Mouse (Mus musculus) midbrain, embryonic 11.5 days (tissue): Measurements from ENCODE around the gene Ncapg. TPM values are rescaled to one million over a fixed set of nuclear protein-coding genes. Genes with fewer than 3 reads are reported as not detected.

Source experiments
- ATAC-seq: fragments of 200-750 bp; cut with Nextera tagmentation; 2 replicates; pipeline ENCODE4 v1.8.0; 2017; ENCODE audit warnings: moderate TSS enrichment, moderate library complexity; ENCODE audit not compliant: low FRiP score
- DNase-seq: peaks from one replicate; pipeline ENCODE4 v3.0.0; 2015; ENCODE audit warnings: low spot score; ENCODE audit errors: missing footprints
- H3K27ac ChIP-seq: fragments of 300-500 bp; sonication (generic); 2 replicates; pipeline ENCODE4 v1.5.1; 2014; ENCODE audit warnings: low read depth, low read length
- H3K27me3 ChIP-seq: fragments of 300-500 bp; sonication (generic); 2 replicates; pipeline ENCODE4 v1.6.1; 2014; ENCODE audit warnings: mild to moderate bottlenecking, low read length, moderate library complexity, mixed read lengths; ENCODE audit not compliant: control insufficient read depth, insufficient read depth
- H3K36me3 ChIP-seq: fragments of 300-500 bp; sonication (generic); 2 replicates; pipeline ENCODE4 v1.6.1; 2014; ENCODE audit warnings: mild to moderate bottlenecking, low read length, moderate library complexity, mixed read lengths; ENCODE audit not compliant: control insufficient read depth, insufficient read depth
- H3K4me1 ChIP-seq: fragments of 300-500 bp; sonication (generic); 2 replicates; pipeline ENCODE4 v1.6.1; 2014; ENCODE audit warnings: low read length; ENCODE audit not compliant: control insufficient read depth, insufficient read depth
- H3K4me2 ChIP-seq: fragments of 300-500 bp; sonication (generic); 2 replicates; pipeline ENCODE4 v1.6.1; 2014; ENCODE audit warnings: mild to moderate bottlenecking, moderate library complexity
- H3K4me3 ChIP-seq: fragments of 300-500 bp; sonication (generic); 2 replicates; pipeline ENCODE4 v1.5.1; 2014; ENCODE audit warnings: low read depth, low read length
- H3K9ac ChIP-seq: fragments of 300-500 bp; sonication (generic); 2 replicates; pipeline ENCODE4 v1.6.1; 2014; ENCODE audit warnings: low read length
- H3K9me3 ChIP-seq: fragments of 300-500 bp; sonication (generic); 2 replicates; pipeline ENCODE4 v1.6.1; 2016; ENCODE audit warnings: low read length; ENCODE audit not compliant: control insufficient read depth
- WGBS: fragments of 180-500 bp; shearing (Covaris S2); extraction: QIAGEN DNeasy Blood & Tissue Kit; methylation state at CpG from one replicate; pipeline ENCODE4 v1.1.7; 2014; 5-methylcytosine and 5-hydroxymethylcytosine counted together
- polyA plus RNA-seq: library from polyadenylated mRNA; unstranded; fragments of >200 nt; fragmentation: Nextera tagmentation; extraction: Ambion mirVana; gene quantifications from 2 replicates; pipeline ENCODE4 v1.2.1, GENCODE M21; 2014

Gene Ncapg
- polyA plus RNA-seq, 1 experiment from 2014 or later: 83.0 TPM

- no peak overlapping the region for H3K4me2 ChIP-seq
- no peak for ATAC-seq
Observed at GRCm38 (mm10) chr5:45733751-45734150, 64.0 kb downstream of the Ncapg start.

GRCm38 (mm10) chr5:45737911-45738310 is 68.2 kb downstream of the Ncapg start:
- no peak overlapping the region for H3K4me3 ChIP-seq
- no peaks in the 10 kb centered on the region for H3K36me3 ChIP-seq
- DNase-seq: peak; percentile 81
- H3K9ac ChIP-seq: no peak overlapping the region
- no peaks in the 10 kb centered on the region for H3K4me1 ChIP-seq
- no peaks in the 10 kb centered on the region for H3K9me3 ChIP-seq
- H3K27me3 ChIP-seq: no peaks in the 10 kb centered on the region
- no peak overlapping the region for H3K4me2 ChIP-seq
- WGBS: 97% methylated on average over 1 of the region's 1 CpGs
- ATAC-seq: no peak
- no peak overlapping the region for H3K27ac ChIP-seq

More at GRCm38 (mm10) chr5:45733751-45734150, 64.0 kb downstream of the Ncapg start:
- H3K4me3 ChIP-seq: no peak overlapping the region
- H3K27ac ChIP-seq: no peak overlapping the region
- no peak overlapping the region for H3K9ac ChIP-seq
- H3K36me3 ChIP-seq: no peaks in the 10 kb centered on the region
- no peaks in the 10 kb centered on the region for H3K9me3 ChIP-seq
- 95% methylated on average over 2 of the region's 2 CpGs for WGBS
- H3K27me3 ChIP-seq: no peaks in the 10 kb centered on the region
- DNase-seq: peak; percentile 51
- no peaks in the 10 kb centered on the region for H3K4me1 ChIP-seq

Other genes with a start within 250 kb of the Ncapg start
- gene Qdpr, start 219.7 kb upstream of the Ncapg start, polyA plus RNA-seq: 102 and 110 TPM in 2 replicates
- gene Clrn2, start 216.2 kb upstream of the Ncapg start, polyA plus RNA-seq: 0.86 and 1.2 TPM in 2 replicates
- 84.7 and 85.8 TPM in 2 replicates for gene Lap3, start 176.5 kb upstream of the Ncapg start, polyA plus RNA-seq
- 284 and 309 TPM in 2 replicates for gene Med28, start 149.7 kb upstream of the Ncapg start, polyA plus RNA-seq
- 0.55 and 0.76 TPM in 2 replicates for gene Fam184b, start 30.3 kb upstream of the Ncapg start, polyA plus RNA-seq
- gene Lcorl, start 187.7 kb downstream of the Ncapg start, polyA plus RNA-seq: 41.1 and 45.5 TPM in 2 replicates